Mouse (Mus musculus) heart, postnatal 0 days (tissue): ENCODE measurements around the gene Gja10. TPM values are rescaled to one million over a fixed set of nuclear protein-coding genes. Genes with fewer than 3 reads are reported as not detected.

ENCODE experiments used
- ATAC-seq: fragments of 200-750 bp; cut with Nextera tagmentation; 2 replicates; pipeline ENCODE4 v1.8.0; 2017; ENCODE audit warnings: low read depth, moderate number of reproducible peaks, moderate library complexity; ENCODE audit not compliant: insufficient read depth
- DNase-seq: peaks from one replicate; pipeline ENCODE4 v3.0.0-alpha.2; 2016; ENCODE audit warnings: low spot score
- H3K27ac ChIP-seq: fragments of 300-500 bp; sonication (generic); 2 replicates; pipeline ENCODE4 v1.5.1; 2014; ENCODE audit warnings: low read depth, mild to moderate bottlenecking
- H3K27me3 ChIP-seq: fragments of 300-500 bp; sonication (generic); 2 replicates; pipeline ENCODE4 v1.6.1; 2014; ENCODE audit warnings: low read length, mixed read lengths; ENCODE audit not compliant: control insufficient read depth, insufficient read depth
- H3K36me3 ChIP-seq: fragments of 300-500 bp; sonication (generic); replicated peaks from 2 replicates; pipeline ENCODE4 v1.6.1; 2014; ENCODE audit warnings: low read length, mixed read lengths; ENCODE audit not compliant: control insufficient read depth, insufficient read depth
- H3K4me1 ChIP-seq: fragments of 300-500 bp; sonication (generic); 2 replicates; pipeline ENCODE4 v1.6.1; 2014; ENCODE audit warnings: antibody characterized with exemption; ENCODE audit not compliant: control insufficient read depth, insufficient read depth
- H3K4me2 ChIP-seq: fragments of 300-500 bp; sonication (generic); 2 replicates; pipeline ENCODE4 v1.6.1; 2014; ENCODE audit warnings: low read depth, mild to moderate bottlenecking, low read length, moderate library complexity
- H3K4me3 ChIP-seq: fragments of 300-500 bp; sonication (generic); 2 replicates; pipeline ENCODE4 v1.5.1; 2014; ENCODE audit warnings: low read depth, low read length
- H3K9ac ChIP-seq: fragments of 300-500 bp; sonication (generic); replicated peaks from 2 replicates; pipeline ENCODE4 v1.6.1; 2014; ENCODE audit warnings: low read depth, low read length, mixed read lengths
- H3K9me3 ChIP-seq: fragments of 300-500 bp; sonication (generic); replicated peaks from 2 replicates; pipeline ENCODE4 v1.6.1; 2016; ENCODE audit warnings: low read length; ENCODE audit not compliant: control insufficient read depth
- CTCF ChIP-seq: IDR thresholded peaks from 2 replicates; pipeline ENCODE4 v1.5.1; 2016; ENCODE audit warnings: antibody characterized with exemption, control low read depth, low read depth
- EP300 ChIP-seq: IDR thresholded peaks from 2 replicates; pipeline ENCODE4 v1.6.1; 2016; ENCODE audit warnings: antibody characterized with exemption, low read depth
- WGBS: fragments of 180-500 bp; shearing (Covaris S2); extraction: QIAGEN DNeasy Blood & Tissue Kit; methylation state at CpG from one replicate; pipeline ENCODE4 v1.1.7; 2014; 5-methylcytosine and 5-hydroxymethylcytosine counted together
- polyA plus RNA-seq: library from polyadenylated mRNA; unstranded; fragments of >200 nt; fragmentation: Nextera tagmentation; extraction: Ambion mirVana; gene quantifications from 2 replicates; pipeline ENCODE4 v1.2.1, GENCODE M21; 2015
- total RNA-seq: library from RNA; depleted of rRNA; stranded (reverse); fragments of >200 nt; gene quantifications from 2 replicates; pipeline ENCODE4 v1.2.3, GENCODE M21; 2014; ENCODE audit warnings: low replicate concordance

Gja10 gene
- total and polyA plus RNA-seq, 2 experiments from 2014 or later = not detected

GRCm38 (mm10) chr4:32569995-32570938 lies 32.3 kb downstream of the Gja10 start:
- H3K9me3 ChIP-seq = no peaks in the 10 kb centered on the region
- no peaks in the 10 kb centered on the region for H3K4me1 ChIP-seq
- no peak overlapping the region for H3K9ac ChIP-seq
- TF ChIP-seq CTCF (no peak), EP300 (no peak)
- no peak overlapping the region for H3K4me2 ChIP-seq
- ATAC-seq = no peak
- H3K27me3 ChIP-seq = no peaks in the 10 kb centered on the region
- no peak for DNase-seq
- no peak overlapping the region for H3K4me3 ChIP-seq
- no peaks in the 10 kb centered on the region for H3K36me3 ChIP-seq
- 69% methylated on average over 17 of the region's 17 CpGs for WGBS
- H3K27ac ChIP-seq = no peak overlapping the region

- TF ChIP-seq EP300 (no peak), CTCF (no peak)
- DNase-seq (no peak), ATAC-seq (no peak)
- H3K36me3 ChIP-seq = no peaks in the 10 kb centered on the region
- WGBS = 75% methylated on average over 4 of the region's 4 CpGs
- H3K27ac ChIP-seq = no peak overlapping the region
- no peaks in the 10 kb centered on the region for H3K4me1 ChIP-seq
- no peak overlapping the region for H3K4me3 ChIP-seq
- no peaks in the 10 kb centered on the region for H3K27me3 ChIP-seq
- no peak overlapping the region for H3K9ac ChIP-seq
- no peak overlapping the region for H3K4me2 ChIP-seq
- no peaks in the 10 kb centered on the region for H3K9me3 ChIP-seq
Observed at GRCm38 (mm10) chr4:32569054-32569453, 33.5 kb downstream of the Gja10 start.

- Histone ChIP-seq H3K4me2 (no peak overlapping the region), H3K4me3 (no peak overlapping the region), H3K27ac (no peak overlapping the region), H3K9me3 (no peaks in the 10 kb centered on the region), H3K9ac (no peak overlapping the region), H3K36me3 (peaks cover 12% of the 10 kb centered on the region), H3K27me3 (no peaks in the 10 kb centered on the region), H3K4me1 (0 out of 2 replicates have a peak, but pooled peaks cover 10% of the 10 kb centered on the region)
- ATAC-seq (no peak), DNase-seq (no peak)
- WGBS = 76% methylated on average over 8 of the region's 8 CpGs
- TF ChIP-seq EP300 = no peak
- TF ChIP-seq CTCF = no peak
Observed at GRCm38 (mm10) chr4:32564918-32565317, 37.6 kb downstream of the Gja10 start.

GRCm38 (mm10) chr4:32564416-32564815 lies 38.1 kb downstream of the Gja10 start:
- H3K4me3 ChIP-seq = no peak overlapping the region
- TF ChIP-seq CTCF (no peak), EP300 (no peak)
- no peak overlapping the region for H3K27ac ChIP-seq
- H3K9me3 ChIP-seq = no peaks in the 10 kb centered on the region
- 83% methylated on average over 7 of the region's 7 CpGs for WGBS
- DNase-seq (no peak), ATAC-seq (no peak)
- no peaks in the 10 kb centered on the region for H3K27me3 ChIP-seq
- H3K4me2 ChIP-seq = no peak overlapping the region
- H3K36me3 ChIP-seq = peaks cover 12% of the 10 kb centered on the region
- no peak overlapping the region for H3K9ac ChIP-seq
- 0 out of 2 replicates have a peak, but pooled peaks cover 10% of the 10 kb centered on the region for H3K4me1 ChIP-seq

GRCm38 (mm10) chr4:32562319-32563115 lies 40.0 kb downstream of the Gja10 start:
- 0 out of 2 replicates have a peak, but pooled peaks cover 10% of the 10 kb centered on the region for H3K4me1 ChIP-seq
- 95% methylated on average over 35 of the region's 35 CpGs for WGBS
- TF ChIP-seq CTCF (no peak), EP300 (no peak)
- no peaks in the 10 kb centered on the region for H3K27me3 ChIP-seq
- H3K9ac ChIP-seq = no peak overlapping the region
- peaks cover 12% of the 10 kb centered on the region for H3K36me3 ChIP-seq
- H3K4me3 ChIP-seq = no peak overlapping the region
- no peak for ATAC-seq
- DNase-seq = no peak
- H3K9me3 ChIP-seq = no peaks in the 10 kb centered on the region
- H3K4me2 ChIP-seq = no peak overlapping the region
- no peak overlapping the region for H3K27ac ChIP-seq
